Mouse (Mus musculus) embryonic facial prominence, embryonic 14.5 days (tissue): ENCODE results near the gene Faap20. TPM values are rescaled to one million over a fixed set of nuclear protein-coding genes. Genes with fewer than 3 reads are reported as not detected.

Experiments
- ATAC-seq: fragments of 200-750 bp; cut with Nextera tagmentation; 2 replicates; pipeline ENCODE4 v1.8.0; 2017; ENCODE audit warnings: low read depth, moderate number of reproducible peaks, moderate TSS enrichment
- DNase-seq: peaks from one replicate; pipeline ENCODE4 v3.0.0-alpha.2; 2015; ENCODE audit warnings: low spot score
- H3K27ac ChIP-seq: fragments of 300-500 bp; sonication (generic); replicated peaks from 2 replicates; pipeline ENCODE4 v1.5.1; 2014; ENCODE audit warnings: low read depth, mild to moderate bottlenecking, low read length, moderate library complexity
- H3K27me3 ChIP-seq: fragments of 300-500 bp; sonication (generic); replicated peaks from 2 replicates; pipeline ENCODE4 v1.6.1; 2014; ENCODE audit warnings: low read length; ENCODE audit not compliant: control insufficient read depth, insufficient read depth
- H3K36me3 ChIP-seq: fragments of 300-500 bp; sonication (generic); 2 replicates; pipeline ENCODE4 v1.6.1; 2014; ENCODE audit warnings: low read length, mixed read lengths; ENCODE audit not compliant: control insufficient read depth, insufficient read depth
- H3K4me1 ChIP-seq: fragments of 300-500 bp; sonication (generic); 2 replicates; pipeline ENCODE4 v1.6.1; 2014; ENCODE audit warnings: antibody characterized with exemption, low read length; ENCODE audit not compliant: control insufficient read depth, insufficient read depth
- H3K4me2 ChIP-seq: fragments of 300-500 bp; sonication (generic); 2 replicates; pipeline ENCODE4 v1.6.1; 2014; ENCODE audit warnings: low read depth, mild to moderate bottlenecking, low read length, moderate library complexity, mixed read lengths
- H3K4me3 ChIP-seq: fragments of 300-500 bp; sonication (generic); 2 replicates; pipeline ENCODE4 v1.5.1; 2014; ENCODE audit warnings: low read depth, mild to moderate bottlenecking, low read length
- H3K9ac ChIP-seq: fragments of 300-500 bp; sonication (generic); 2 replicates; pipeline ENCODE4 v1.6.1; 2014; ENCODE audit warnings: low read depth, mild to moderate bottlenecking, low read length, moderate library complexity, mixed read lengths
- H3K9me3 ChIP-seq: fragments of 300-500 bp; sonication (generic); 2 replicates; pipeline ENCODE4 v1.6.1; 2016; ENCODE audit warnings: low read length; ENCODE audit not compliant: control insufficient read depth
- WGBS: fragments of 180-500 bp; shearing (Covaris S2); extraction: QIAGEN DNeasy Blood & Tissue Kit; methylation state at CpG from one replicate; pipeline ENCODE4 v1.1.7; 2014; 5-methylcytosine and 5-hydroxymethylcytosine counted together
- polyA plus RNA-seq: library from polyadenylated mRNA; unstranded; fragments of >200 nt; fragmentation: Nextera tagmentation; extraction: Ambion mirVana; gene quantifications from 2 replicates; pipeline ENCODE4 v1.2.1, GENCODE M21; 2014

Gene Faap20
- polyA plus RNA-seq, 1 experiment from 2014 or later = 66.1 TPM

- H3K4me2 ChIP-seq = no peak overlapping the region
- ATAC-seq = no peak
- H3K27me3 ChIP-seq = no peaks in the 10 kb centered on the region
- no peak overlapping the region for H3K27ac ChIP-seq
- no peaks in the 10 kb centered on the region for H3K36me3 ChIP-seq
- H3K9ac ChIP-seq = no peak overlapping the region
- H3K9me3 ChIP-seq = no peaks in the 10 kb centered on the region
- H3K4me3 ChIP-seq = no peak overlapping the region
- WGBS = 86% methylated on average over 10 of the region's 10 CpGs
- H3K4me1 ChIP-seq = no peaks in the 10 kb centered on the region
- DNase-seq = no peak
These were observed 43.3 kb downstream of the Faap20 start for GRCm38 (mm10) chr4:155292863-155293262.

GRCm38 (mm10) chr4:155294381-155294780 is 44.8 kb downstream of the Faap20 start:
- Histone ChIP-seq H3K4me1 (no peaks in the 10 kb centered on the region), H3K4me3 (no peak overlapping the region), H3K36me3 (no peaks in the 10 kb centered on the region), H3K27me3 (no peaks in the 10 kb centered on the region), H3K9ac (no peak overlapping the region), H3K9me3 (no peaks in the 10 kb centered on the region), H3K27ac (no peak overlapping the region), H3K4me2 (no peak overlapping the region)
- ATAC-seq (no peak), DNase-seq (no peak)
- 75% methylated on average over 14 of the region's 14 CpGs for WGBS

- Histone ChIP-seq H3K9ac (no peak overlapping the region), H3K4me1 (no peaks in the 10 kb centered on the region), H3K9me3 (no peaks in the 10 kb centered on the region), H3K4me2 (no peak overlapping the region), H3K27me3 (no peaks in the 10 kb centered on the region), H3K36me3 (no peaks in the 10 kb centered on the region), H3K27ac (no peak overlapping the region), H3K4me3 (no peak overlapping the region)
- DNase-seq (no peak), ATAC-seq (no peak)
- 71% methylated on average over 10 of the region's 10 CpGs for WGBS
These were observed 45.5 kb downstream of the Faap20 start for GRCm38 (mm10) chr4:155295026-155295590.

- no peaks in the 10 kb centered on the region for H3K9me3 ChIP-seq
- DNase-seq (peak; percentile 70), ATAC-seq (no peak)
- H3K4me3 ChIP-seq = no peak overlapping the region
- H3K27me3 ChIP-seq = no peaks in the 10 kb centered on the region
- WGBS = 41% methylated on average over 4 of the region's 4 CpGs
- no peaks in the 10 kb centered on the region for H3K36me3 ChIP-seq
- no peaks in the 10 kb centered on the region for H3K4me1 ChIP-seq
- no peak overlapping the region for H3K9ac ChIP-seq
- H3K27ac ChIP-seq = peak overlapping the region; percentile 10; the same call in 1 of the 2 replicates
- H3K4me2 ChIP-seq = no peak overlapping the region
These were observed 46.4 kb downstream of the Faap20 start for GRCm38 (mm10) chr4:155295996-155296395.

- H3K9me3 ChIP-seq = no peaks in the 10 kb centered on the region
- H3K4me2 ChIP-seq = no peak overlapping the region
- ATAC-seq = no peak
- no peaks in the 10 kb centered on the region for H3K27me3 ChIP-seq
- WGBS = 62% methylated on average over 2 of the region's 2 CpGs
- H3K27ac ChIP-seq = no peak overlapping the region
- no peaks in the 10 kb centered on the region for H3K4me1 ChIP-seq
- H3K36me3 ChIP-seq = no peaks in the 10 kb centered on the region
- no peak for DNase-seq
- H3K4me3 ChIP-seq = no peak overlapping the region
- no peak overlapping the region for H3K9ac ChIP-seq
These were observed 47.5 kb downstream of the Faap20 start for GRCm38 (mm10) chr4:155297057-155297456.

GRCm38 (mm10) chr4:155298826-155299225 is 49.2 kb downstream of the Faap20 start:
- Histone ChIP-seq H3K9me3 (no peaks in the 10 kb centered on the region), H3K4me2 (no peak overlapping the region), H3K36me3 (no peaks in the 10 kb centered on the region), H3K27ac (no peak overlapping the region), H3K9ac (no peak overlapping the region), H3K4me3 (no peak overlapping the region), H3K27me3 (no peaks in the 10 kb centered on the region), H3K4me1 (no peaks in the 10 kb centered on the region)
- ATAC-seq (no peak), DNase-seq (no peak)
- 79% methylated on average over 4 of the region's 4 CpGs for WGBS

- H3K27me3 ChIP-seq = no peaks in the 10 kb centered on the region
- no peaks in the 10 kb centered on the region for H3K4me1 ChIP-seq
- 73% methylated on average over 21 of the region's 21 CpGs for WGBS
- ATAC-seq = no peak
- no peak overlapping the region for H3K4me3 ChIP-seq
- DNase-seq = no peak
- no peaks in the 10 kb centered on the region for H3K9me3 ChIP-seq
- H3K27ac ChIP-seq = no peak overlapping the region
- no peak overlapping the region for H3K9ac ChIP-seq
- H3K4me2 ChIP-seq = no peak overlapping the region
- no peaks in the 10 kb centered on the region for H3K36me3 ChIP-seq
These were observed 51.0 kb downstream of the Faap20 start for GRCm38 (mm10) chr4:155300421-155301097.

GRCm38 (mm10) chr4:155301098-155301447 is 51.5 kb downstream of the Faap20 start:
- Histone ChIP-seq H3K9me3 (no peaks in the 10 kb centered on the region), H3K4me2 (no peak overlapping the region), H3K9ac (no peak overlapping the region), H3K27me3 (no peaks in the 10 kb centered on the region), H3K36me3 (no peaks in the 10 kb centered on the region), H3K4me3 (no peak overlapping the region), H3K4me1 (no peaks in the 10 kb centered on the region), H3K27ac (peak overlapping the region; percentile 69; the same call in 1 of the 2 replicates)
- ATAC-seq (no peak), DNase-seq (no peak)
- 86% methylated on average over 7 of the region's 7 CpGs for WGBS

- 42% methylated on average over 4 of the region's 4 CpGs for WGBS
- Histone ChIP-seq H3K4me2 (no peak overlapping the region), H3K4me1 (no peaks in the 10 kb centered on the region; the same call in 1 of the 2 replicates), H3K9me3 (no peaks in the 10 kb centered on the region), H3K36me3 (no peaks in the 10 kb centered on the region), H3K4me3 (no peak overlapping the region), H3K27me3 (no peaks in the 10 kb centered on the region), H3K27ac (peak overlapping the region; percentile 69; the same call in 1 of the 2 replicates), H3K9ac (no peak overlapping the region)
- ATAC-seq (no peak; the same call in 1 of the 2 replicates), DNase-seq (peak; percentile 10)
These were observed 52.4 kb downstream of the Faap20 start for GRCm38 (mm10) chr4:155301965-155302364.
